Mouse (Mus musculus): ENCODE measurements around the gene Rcn3.

DNA sequence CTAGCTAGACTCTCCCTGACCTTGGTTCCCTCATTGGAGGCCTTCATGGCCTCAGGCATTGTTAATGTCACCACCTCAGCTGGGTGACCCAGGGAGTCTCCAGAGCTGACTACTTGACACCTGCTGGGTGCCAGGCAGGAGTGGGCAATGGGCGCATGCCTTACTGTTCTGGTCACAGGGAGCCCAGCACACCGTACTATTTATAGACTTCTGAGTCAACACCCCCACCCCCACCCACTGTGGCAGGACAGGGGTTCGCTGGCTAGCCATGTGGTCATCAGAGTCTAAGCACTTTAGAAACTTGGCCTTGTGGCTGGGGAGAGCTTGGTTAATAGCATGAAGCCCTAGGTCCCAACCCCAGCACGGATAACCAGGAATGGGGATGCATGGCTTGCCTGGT, 16.6 kb downstream of the Rcn3 start:
- TF ChIP-seq CTCF (IDR thresholded peaks at IDR 0.05; ENCODE audit: low read depth) (no peak), EP300 (IDR thresholded peaks at IDR 0.05; ENCODE audit: low read depth) (no peak)
